In the genomic region with DNA sequence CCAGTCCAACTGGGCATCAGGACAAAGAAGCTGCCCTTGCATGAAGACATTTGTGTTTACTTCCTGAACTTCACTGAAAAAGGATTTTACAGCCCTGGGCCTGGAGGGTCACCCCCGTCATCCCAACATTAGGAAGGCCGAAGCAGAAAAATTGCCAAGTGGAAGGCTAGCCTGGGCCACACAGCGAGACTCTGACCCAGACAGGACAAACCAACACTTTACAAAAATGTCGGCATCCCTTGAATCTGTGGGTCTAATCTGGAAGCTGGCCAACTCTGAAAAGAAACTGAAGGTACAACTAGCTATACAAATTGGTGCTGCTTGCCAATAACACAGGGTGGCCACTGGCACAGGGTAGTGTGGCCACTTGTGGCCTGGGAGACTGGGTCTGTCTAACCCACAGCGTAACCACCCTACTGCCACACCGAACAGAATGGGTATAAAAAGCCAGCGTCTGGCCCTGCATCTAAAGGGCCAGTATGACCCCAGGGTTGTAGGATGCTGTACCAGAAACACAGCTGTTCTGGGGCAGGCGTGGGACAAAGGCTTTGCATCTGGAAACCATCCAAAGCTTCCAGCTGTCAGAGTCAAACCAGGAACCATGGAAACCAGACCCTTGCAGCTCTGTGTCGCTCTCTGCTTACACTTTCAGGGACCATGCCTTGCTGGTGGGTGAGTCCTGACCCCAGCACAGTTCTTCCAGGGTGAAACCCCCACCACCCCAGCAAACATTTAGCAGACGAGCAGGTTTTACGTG, we compare ENCODE assay signal across 8 mouse cellular contexts. TPM values are rescaled to one million over a fixed set of nuclear protein-coding genes. Genes with fewer than 3 reads are reported as not detected.
DNase-seq lines count a peak whose midpoint lies in the region; ATAC-seq and TF ChIP-seq lines count a peak whose summit lies in the region.

No protein-coding gene starts in this region.

- H3K36me3 ChIP-seq in forebrain, postnatal 0 days (ENCODE audit: insufficient read depth) = no peaks in the 10 kb centered on the region
- no peaks in the 10 kb centered on the region for H3K36me3 ChIP-seq in hindbrain, postnatal 0 days (ENCODE audit: insufficient read depth, low read length)
- no peaks in the 10 kb centered on the region for H3K36me3 ChIP-seq in midbrain, embryonic 13.5 days

- no peaks in the 10 kb centered on the region for H3K9me3 ChIP-seq in forebrain, postnatal 0 days (ENCODE audit: low read length)
- no peaks in the 10 kb centered on the region for H3K9me3 ChIP-seq in hindbrain, postnatal 0 days (ENCODE audit: low read length)
- no peaks in the 10 kb centered on the region for H3K9me3 ChIP-seq in midbrain, embryonic 13.5 days

- no peak overlapping the region for H3K4me3 ChIP-seq in forebrain, postnatal 0 days (ENCODE audit: low read depth, low read length)
- no peak overlapping the region for H3K4me3 ChIP-seq in hindbrain, postnatal 0 days (ENCODE audit: low read length)
- H3K4me3 ChIP-seq in midbrain, embryonic 13.5 days (replicated peaks) = no peak overlapping the region

- H3K27me3 ChIP-seq in forebrain, postnatal 0 days (ENCODE audit: insufficient read depth, low read length) = no peaks in the 10 kb centered on the region
- H3K27me3 ChIP-seq in hindbrain, postnatal 0 days (ENCODE audit: insufficient read depth, low read length) = no peaks in the 10 kb centered on the region
- no peaks in the 10 kb centered on the region for H3K27me3 ChIP-seq in midbrain, embryonic 13.5 days

- peaks cover 9% of the 10 kb centered on the region; the same call in 1 of the 2 replicates for H3K4me1 ChIP-seq in forebrain, postnatal 0 days (ENCODE audit: insufficient read depth)
- H3K4me1 ChIP-seq in hindbrain, postnatal 0 days (ENCODE audit: insufficient read depth, low read length) = peaks cover 8% of the 10 kb centered on the region; the same call in 1 of the 2 replicates
- H3K4me1 ChIP-seq in midbrain, embryonic 13.5 days (replicated peaks) = peaks cover 16% of the 10 kb centered on the region

- no peak for TF ChIP-seq CTCF in forebrain, postnatal 0 days (IDR thresholded peaks at IDR 0.05; ENCODE audit: low read depth)
- no peak for TF ChIP-seq CTCF in hindbrain, postnatal 0 days (IDR thresholded peaks at IDR 0.05; ENCODE audit: low read depth)

- 48% methylated on average over 11 of the region's 11 CpGs for WGBS in forebrain, postnatal 0 days
- WGBS in hindbrain, postnatal 0 days = 43% methylated on average over 11 of the region's 11 CpGs
- WGBS in midbrain, embryonic 13.5 days = 64% methylated on average over 11 of the region's 11 CpGs

- peak; percentile 4 for DNase-seq in thymus, postnatal 0 days (ENCODE audit: low spot score)
- no peak for DNase-seq in thymus, adult 18-20 months
- peak; percentile 63 for DNase-seq in forebrain, postnatal 0 days
- peak; percentile 78 for DNase-seq in hindbrain, postnatal 0 days (ENCODE audit: low spot score)
- no peak for DNase-seq in cerebellum, adult 8-10 months
- DNase-seq in adrenal gland, adult (ENCODE audit: inconsistent age in 2 of 2, low spot score in 1 of 2) = no peak

- no peak overlapping the region for H3K4me2 ChIP-seq in forebrain, postnatal 0 days (ENCODE audit: low read depth)
- no peak overlapping the region for H3K4me2 ChIP-seq in hindbrain, postnatal 0 days (ENCODE audit: low read depth, low read length)
- H3K4me2 ChIP-seq in midbrain, embryonic 13.5 days (replicated peaks) = no peak overlapping the region; the same call in 1 of the 2 replicates

- H3K9ac ChIP-seq in forebrain, postnatal 0 days = no peak overlapping the region
- no peak overlapping the region for H3K9ac ChIP-seq in hindbrain, postnatal 0 days (replicated peaks; ENCODE audit: low read length)
- no peak overlapping the region for H3K9ac ChIP-seq in midbrain, embryonic 13.5 days (replicated peaks)

- ATAC-seq in forebrain, postnatal 0 days = peak; percentile 85
- peak; percentile 81 for ATAC-seq in hindbrain, postnatal 0 days
- ATAC-seq in midbrain, embryonic 13.5 days = peak; percentile 69
- no peak for ATAC-seq in erythroid progenitor cell, adult 5-6 weeks (replicated peaks; ENCODE audit: low FRiP score, poor library complexity, severe bottlenecking)

- peak overlapping the region; percentile 59 for H3K27ac ChIP-seq in forebrain, postnatal 0 days (ENCODE audit: low read depth, low read length)
- peak overlapping the region; percentile 49 for H3K27ac ChIP-seq in hindbrain, postnatal 0 days
- peak overlapping the region; percentile 56; the same call in 1 of the 2 replicates for H3K27ac ChIP-seq in midbrain, embryonic 13.5 days

RNA-seq across cellular contexts. Expression of gene Pknox1, which starts 7.2 kb away (rescaled TPM):
- polyA plus RNA-seq in thymus, postnatal 0 days (2015; fragmentation: Nextera tagmentation; extraction: Ambion mirVana) = 30.6 and 31.9 TPM in 2 replicates
- 26.1 and 30.6 TPM in 2 replicates for total RNA-seq in forebrain, postnatal 0 days (2014; rRNA removed)
- polyA plus RNA-seq in forebrain, postnatal 0 days (2015; fragmentation: Nextera tagmentation; extraction: Ambion mirVana) = 16.7 and 18.5 TPM in 2 replicates
- total RNA-seq in hindbrain, postnatal 0 days (2014; rRNA removed) = 31.2 and 36.7 TPM in 2 replicates
- 25.0 and 25.1 TPM in 2 replicates for polyA plus RNA-seq in hindbrain, postnatal 0 days (2015; fragmentation: Nextera tagmentation; extraction: Ambion mirVana)
- polyA plus RNA-seq in midbrain, embryonic 13.5 days (2015; fragmentation: Nextera tagmentation; extraction: Ambion mirVana) = 23.8 and 24.6 TPM in 2 replicates
- 21.4 and 24.1 TPM in 2 replicates for total RNA-seq in erythroid progenitor cell, adult 5-6 weeks (2015; ENCODE audit: low replicate concordance)
- 26.2 and 33.1 TPM in 2 replicates for total RNA-seq in erythroid progenitor cell, adult 5-6 weeks (2017; ENCODE audit: low replicate concordance)

RNA-seq across cellular contexts. Expression of gene Ndufv3, which starts 37.4 kb away (rescaled TPM):
- 425 and 444 TPM in 2 replicates for polyA plus RNA-seq in thymus, postnatal 0 days (2015; fragmentation: Nextera tagmentation; extraction: Ambion mirVana)
- 337 and 459 TPM in 2 replicates for total RNA-seq in forebrain, postnatal 0 days (2014; rRNA removed)
- polyA plus RNA-seq in forebrain, postnatal 0 days (2015; fragmentation: Nextera tagmentation; extraction: Ambion mirVana) = 500 and 583 TPM in 2 replicates
- total RNA-seq in hindbrain, postnatal 0 days (2014; rRNA removed) = 226 and 267 TPM in 2 replicates
- 562 and 575 TPM in 2 replicates for polyA plus RNA-seq in hindbrain, postnatal 0 days (2015; fragmentation: Nextera tagmentation; extraction: Ambion mirVana)
- polyA plus RNA-seq in midbrain, embryonic 13.5 days (2015; fragmentation: Nextera tagmentation; extraction: Ambion mirVana) = 364 and 385 TPM in 2 replicates
- total RNA-seq in erythroid progenitor cell, adult 5-6 weeks (2015; ENCODE audit: low replicate concordance) = 30.6 and 51.6 TPM in 2 replicates
- total RNA-seq in erythroid progenitor cell, adult 5-6 weeks (2017; ENCODE audit: low replicate concordance) = 54.4 and 57.5 TPM in 2 replicates

RNA-seq across cellular contexts. Expression of gene Wdr4, which starts 37.5 kb away (rescaled TPM):
- 23.9 and 24.7 TPM in 2 replicates for polyA plus RNA-seq in thymus, postnatal 0 days (2015; fragmentation: Nextera tagmentation; extraction: Ambion mirVana)
- total RNA-seq in forebrain, postnatal 0 days (2014; rRNA removed) = 54.4 and 55.7 TPM in 2 replicates
- polyA plus RNA-seq in forebrain, postnatal 0 days (2015; fragmentation: Nextera tagmentation; extraction: Ambion mirVana) = 28.7 and 31.7 TPM in 2 replicates
- total RNA-seq in hindbrain, postnatal 0 days (2014; rRNA removed) = 50.9 and 56.5 TPM in 2 replicates
- polyA plus RNA-seq in hindbrain, postnatal 0 days (2015; fragmentation: Nextera tagmentation; extraction: Ambion mirVana) = 26.3 and 26.8 TPM in 2 replicates
- 39.6 and 43.1 TPM in 2 replicates for polyA plus RNA-seq in midbrain, embryonic 13.5 days (2015; fragmentation: Nextera tagmentation; extraction: Ambion mirVana)
- 2.5 and 8.3 TPM in 2 replicates for total RNA-seq in erythroid progenitor cell, adult 5-6 weeks (2015; ENCODE audit: low replicate concordance)
- 1.8 and 2.4 TPM in 2 replicates for total RNA-seq in erythroid progenitor cell, adult 5-6 weeks (2017; ENCODE audit: low replicate concordance)

Comparison
In these comparisons a context has a peak if more than half of its experiments do, and no peak if none do; other contexts are left out.
1. DNase-seq: peak in thymus, postnatal 0 days (single experiment), forebrain, postnatal 0 days (single experiment) and hindbrain, postnatal 0 days (single experiment); none in thymus, adult 18-20 months (0 of 2), cerebellum, adult 8-10 months (single experiment) and adrenal gland, adult (0 of 2).
2. Peak in every context shown above with its lines, with median percentiles within 50 percentile points of each other: H3K27ac ChIP-seq.